Mouse (Mus musculus): ENCODE measurements around the gene Mrpl54. TPM values are rescaled to one million over a fixed set of nuclear protein-coding genes. Genes with fewer than 3 reads are reported as not detected.
"Not testable (repeated sequence)": the region's sequence is repeated elsewhere in the genome, so short reads cannot be mapped to it uniquely, and the experiment has no call there.

Gene Mrpl54
- total RNA-seq, 4 experiments from 2014 or later: 100 to 139 (median 113) TPM

DNA sequence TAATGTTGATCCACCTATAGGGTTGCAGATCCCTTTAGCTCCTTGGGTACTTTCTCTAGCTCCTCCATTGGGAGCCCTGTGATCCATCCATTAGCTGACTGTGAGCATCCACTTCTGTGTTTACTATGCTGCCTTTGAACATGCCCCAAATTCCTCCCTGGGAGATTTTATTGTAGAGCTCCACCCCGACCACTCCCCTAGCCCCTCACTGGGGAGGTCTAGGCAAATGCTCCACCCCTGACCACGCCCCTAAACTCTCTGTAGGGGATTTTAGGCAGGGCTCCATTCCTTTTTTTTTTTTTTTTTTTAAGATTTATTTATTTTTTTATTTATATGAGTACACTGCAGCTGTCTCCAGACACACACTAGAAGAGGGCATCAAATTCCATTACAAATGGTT, 43.0 kb downstream of the Mrpl54 start:
- not testable (repeated sequence) for DNase-seq

DNA sequence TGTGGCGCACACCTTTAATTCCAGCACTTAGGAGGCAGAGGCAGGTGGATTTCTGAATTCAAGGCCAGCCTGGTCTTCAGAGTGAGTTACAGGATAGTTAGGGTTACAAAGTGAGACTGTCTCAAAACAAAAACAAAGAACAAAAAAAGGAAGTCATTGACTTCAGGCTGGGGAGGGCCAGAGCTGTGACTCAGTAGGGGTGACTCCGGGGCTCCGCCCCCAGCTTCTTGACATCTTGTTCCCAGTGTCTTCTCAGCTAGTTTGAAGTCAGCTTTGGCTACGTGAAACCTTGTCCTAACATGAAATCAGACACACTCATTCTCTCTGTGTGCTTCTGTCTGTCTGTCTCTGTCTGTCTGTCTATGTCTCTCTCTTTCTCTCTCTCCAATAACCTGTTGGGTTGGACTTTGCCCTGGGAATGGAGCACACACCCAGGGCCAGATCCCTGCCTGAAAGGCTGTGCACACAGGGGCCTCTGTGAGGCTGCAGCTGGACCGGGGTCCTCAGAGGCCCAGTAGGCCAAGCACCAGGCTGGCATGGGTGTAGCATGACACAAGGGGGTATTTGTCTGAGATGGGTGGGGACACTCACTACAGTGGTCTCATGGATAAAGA, 45.2 kb downstream of the Mrpl54 start:
- DNase-seq: no peak

DNA sequence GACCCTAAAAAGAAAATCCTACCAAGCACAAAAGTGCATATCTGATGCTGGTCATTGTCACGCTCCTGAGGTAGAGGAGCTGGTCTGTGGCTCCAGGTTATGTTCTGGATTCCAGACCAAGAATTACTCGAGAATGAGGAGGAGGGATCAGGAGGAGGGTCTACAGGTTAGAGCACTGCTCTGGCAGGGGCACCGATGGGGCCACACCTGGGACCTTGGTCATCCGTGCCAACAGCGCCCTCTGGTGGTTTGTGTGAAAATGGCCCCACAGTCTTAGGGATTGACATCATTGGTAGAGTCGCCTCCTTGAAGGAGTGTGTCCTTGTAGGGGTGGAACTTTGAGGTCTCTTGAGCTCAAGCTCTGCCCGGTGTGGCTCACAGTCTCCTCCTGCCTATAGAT, 48.8 kb downstream of the Mrpl54 start:
- DNase-seq: no peak

DNA sequence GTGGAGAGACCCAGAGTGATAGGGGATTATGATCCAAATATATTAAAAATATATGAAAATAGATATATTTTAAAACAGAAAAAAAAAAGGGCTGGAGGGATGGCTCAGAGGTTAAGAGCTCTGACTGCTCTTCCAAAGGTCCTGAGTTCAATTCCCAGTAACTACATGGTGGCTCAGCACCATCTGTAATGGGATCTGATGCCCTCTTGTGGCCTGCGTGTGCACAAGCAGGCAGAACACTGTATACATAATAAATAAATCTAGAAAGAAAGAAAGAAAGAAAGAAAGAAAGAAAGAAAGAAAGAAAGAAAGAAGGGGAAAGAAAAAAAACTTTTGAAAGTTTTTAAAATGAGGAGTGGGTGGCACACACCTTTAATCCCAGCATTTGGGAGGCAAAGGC, 49.5 kb downstream of the Mrpl54 start:
- not testable (repeated sequence) for DNase-seq

DNA sequence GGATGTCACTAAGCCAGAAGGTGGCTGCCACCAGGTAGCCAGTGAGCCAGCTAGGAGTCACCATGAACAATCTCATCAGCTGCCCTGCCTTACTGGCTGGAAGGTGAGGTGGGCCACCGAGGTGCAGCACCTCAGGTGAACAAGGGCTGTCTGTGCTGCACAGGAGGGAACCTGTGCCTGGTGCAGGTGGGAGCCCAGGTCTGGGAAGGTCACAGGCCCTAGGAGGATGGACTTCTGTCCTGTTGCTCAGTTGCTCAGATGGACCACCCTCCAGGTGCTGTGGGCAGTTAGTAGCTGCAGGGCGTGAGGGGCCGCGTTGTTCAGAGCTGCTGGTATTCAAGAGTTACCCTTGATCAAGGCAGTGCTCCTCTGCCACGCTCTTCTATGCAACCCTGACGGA, 49.9 kb downstream of the Mrpl54 start:
- DNase-seq: no peak

DNA sequence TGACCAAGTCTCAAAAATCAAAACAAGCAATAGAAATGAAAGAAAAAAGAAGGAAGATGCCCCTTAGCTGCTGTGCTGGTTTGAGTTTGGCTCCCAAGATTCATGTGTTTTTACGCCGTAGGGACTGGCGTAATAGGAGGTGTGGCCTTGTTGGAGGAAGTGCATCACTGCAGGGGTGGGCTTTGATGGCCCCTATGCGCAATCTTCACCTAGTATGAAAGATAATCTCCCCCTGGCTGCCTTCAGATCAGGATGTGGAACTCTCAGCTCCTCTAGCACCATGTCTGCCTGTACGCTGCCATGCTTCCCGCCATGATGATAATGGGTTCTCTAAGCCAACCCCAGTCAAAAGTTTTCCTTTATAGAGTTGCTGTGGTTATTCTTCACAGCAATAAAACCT, 50.5 kb downstream of the Mrpl54 start:
- no peak for DNase-seq

Small RNA genes lying within 50 kb of the gene (microRNA-seq; reads per million reads assigned to microRNA genes)
- gene Mir3057: 5.4 to 5.7 reads per million in 2 experiments

Other genes with a start within 250 kb of the Mrpl54 start
- 1 to 10 TPM; 3.6 to 6.5 (median 4.4) TPM for gene Diras1, start 241.3 kb downstream of the Mrpl54 start, total RNA-seq (2022)
- gene Slc39a3, start 229.5 kb downstream of the Mrpl54 start, total RNA-seq (2022): 10 to 100 TPM; 50.7 to 86.9 (median 66.5) TPM
- 100 to 1,000 TPM; 185 to 247 (median 197) TPM for gene Sgta, start 206.8 kb downstream of the Mrpl54 start, total RNA-seq (2022)
- gene Thop1, start 196.9 kb downstream of the Mrpl54 start, total RNA-seq (2022): 10 to 100 TPM; 43.6 to 59.2 (median 45.7) TPM
- 1 to 10 TPM in 2 of 4 experiments, under 1 TPM in 2; 0.35 to 2.7 (median 1.3) TPM for gene Creb3l3, start 168.1 kb downstream of the Mrpl54 start, total RNA-seq (2022)
- gene Map2k2, start 161.0 kb downstream of the Mrpl54 start, total RNA-seq (2022): 100 to 1,000 TPM; 169 to 227 (median 204) TPM
- gene Zbtb7a, start 131.7 kb downstream of the Mrpl54 start, total RNA-seq (2022): 10 to 100 TPM; 86.5 to 94.0 (median 92.3) TPM
- gene Pias4, start 99.0 kb downstream of the Mrpl54 start, total RNA-seq (2022): 10 to 100 TPM; 22.8 to 32.5 (median 30.1) TPM
- gene Eef2, start 90.3 kb downstream of the Mrpl54 start, total RNA-seq (2022): 1,000 to 10,000 TPM; 1,447 to 1,655 (median 1,598) TPM
- gene Dapk3, start 83.9 kb downstream of the Mrpl54 start, total RNA-seq (2022): 10 to 100 TPM; 67.7 to 88.0 (median 81.8) TPM
- gene 4930442H23Rik, start 83.1 kb downstream of the Mrpl54 start, total RNA-seq (2022): not detected
- not detected for gene Nmrk2, start 64.9 kb downstream of the Mrpl54 start, total RNA-seq (2022)
- gene Atcay, start 36.1 kb downstream of the Mrpl54 start, total RNA-seq (2022): 1 to 10 TPM; 3.8 to 6.4 (median 4.4) TPM
- gene Zfr2, start 33.8 kb downstream of the Mrpl54 start, total RNA-seq (2022): 10 to 100 TPM; 27.6 to 35.6 (median 30.0) TPM
- 1 to 10 TPM in 3 of 4 experiments, under 1 TPM in 1; 0.67 to 2.1 (median 1.5) TPM for gene Matk, start 14.0 kb downstream of the Mrpl54 start, total RNA-seq (2022)
- 10 to 100 TPM; 61.9 to 72.3 (median 66.4) TPM for gene Apba3, start within 50 bp of the Mrpl54 start, total RNA-seq (2022)
- gene Tjp3, start 24.6 kb upstream of the Mrpl54 start, total RNA-seq (2022): under 1 TPM; 0.22 to 0.81 (median 0.29) TPM
- gene Pip5k1c, start 26.0 kb upstream of the Mrpl54 start, total RNA-seq (2022): 10 to 100 TPM; 42.6 to 61.1 (median 53.3) TPM
- gene Cactin, start 54.2 kb upstream of the Mrpl54 start, total RNA-seq (2022): 10 to 100 TPM; 37.7 to 47.5 (median 42.5) TPM
- 10 to 100 TPM; 35.6 to 52.1 (median 42.0) TPM for gene Tbxa2r, start 61.8 kb upstream of the Mrpl54 start, total RNA-seq (2022)
- 10 to 100 TPM in 2 of 4 experiments, 1 to 10 TPM in 2; 3.7 to 17.7 (median 9.3) TPM for gene Gipc3, start 76.3 kb upstream of the Mrpl54 start, total RNA-seq (2022)
- 100 to 1,000 TPM in 3 of 4 experiments, 10 to 100 TPM in 1; 94.2 to 121 (median 112) TPM for gene Hmg20b, start 83.5 kb upstream of the Mrpl54 start, total RNA-seq (2022)
- gene Mfsd12, start 90.6 kb upstream of the Mrpl54 start, total RNA-seq (2022): 10 to 100 TPM; 18.3 to 25.7 (median 22.0) TPM
- gene 4930404N11Rik, start 98.9 kb upstream of the Mrpl54 start, total RNA-seq (2022): 1 to 10 TPM; 1.6 to 5.3 (median 2.4) TPM
- 10 to 100 TPM; 47.1 to 52.7 (median 49.9) TPM for gene Fzr1, start 111.6 kb upstream of the Mrpl54 start, total RNA-seq (2022)
- gene Dohh, start 117.5 kb upstream of the Mrpl54 start, total RNA-seq (2022): 10 to 100 TPM; 49.8 to 60.2 (median 55.0) TPM
- gene Gm48551, start 117.5 kb upstream of the Mrpl54 start, total RNA-seq (2022): 1 to 10 TPM in 2 of 4 experiments, under 1 TPM in 2; 0.65 to 2.9 (median 1.0) TPM
- 1 to 10 TPM; 2.0 to 4.2 (median 2.6) TPM for gene Gm48552, start 122.1 kb upstream of the Mrpl54 start, total RNA-seq (2022)
- 1 to 10 TPM in 2 of 4 experiments, under 1 TPM in 2; 0.78 to 2.0 (median 0.96) TPM for gene Smim24, start 126.1 kb upstream of the Mrpl54 start, total RNA-seq (2022)
- 100 to 1,000 TPM; 113 to 191 (median 144) TPM for gene Nfic, start 188.7 kb upstream of the Mrpl54 start, total RNA-seq (2022)
- gene Celf5, start 215.8 kb upstream of the Mrpl54 start, total RNA-seq (2022): 1 to 10 TPM in 3 of 4 experiments, under 1 TPM in 1; 0.17 to 2.5 (median 1.7) TPM
- gene Ncln, start 229.5 kb upstream of the Mrpl54 start, total RNA-seq (2022): 100 to 1,000 TPM; 115 to 136 (median 123) TPM
- 1 to 10 TPM in 2 of 4 experiments, under 1 TPM in 2; 0.56 to 1.7 (median 0.92) TPM for gene S1pr4, start 233.2 kb upstream of the Mrpl54 start, total RNA-seq (2022)